Mouse (Mus musculus) small intestine, adult 2 months (tissue): ENCODE results near the gene Ptprd. TPM values are rescaled to one million over a fixed set of nuclear protein-coding genes. Genes with fewer than 3 reads are reported as not detected.
"Not testable (repeated sequence)": the region's sequence is repeated elsewhere in the genome, so short reads cannot be mapped to it uniquely, and the experiment has no call there.

Experiments used
- H3K27ac ChIP-seq: fragments of 200-500 bp; 2 replicates; pipeline ENCODE4 v1.5.1; 2012; ENCODE audit warnings: low read depth, low read length, control low read depth, inconsistent platforms; ENCODE audit not compliant: insufficient read depth
- H3K27me3 ChIP-seq: fragments of 200-500 bp; 2 replicates; pipeline ENCODE4 v1.6.1; 2012; ENCODE audit warnings: mild to moderate bottlenecking, moderate library complexity, low read length, inconsistent platforms; ENCODE audit not compliant: control insufficient read depth, insufficient read depth
- H3K36me3 ChIP-seq: fragments of 200-500 bp; 2 replicates; pipeline ENCODE4 v1.6.1; 2012; ENCODE audit warnings: mild to moderate bottlenecking, low read length, control low read depth, inconsistent platforms; ENCODE audit not compliant: control insufficient read depth, insufficient read depth
- H3K4me1 ChIP-seq: fragments of 200-500 bp; 2 replicates; pipeline ENCODE4 v1.6.1; 2012; ENCODE audit warnings: low read length, inconsistent platforms, mixed read lengths; ENCODE audit not compliant: control insufficient read depth, insufficient read depth, insufficient read length
- H3K4me3 ChIP-seq: fragments of 200-500 bp; 2 replicates; pipeline ENCODE4 v1.5.1; 2012; ENCODE audit warnings: low read depth, mild to moderate bottlenecking, control low read depth, inconsistent platforms, low read length, moderate library complexity
- CTCF ChIP-seq: fragments of 200-500 bp; IDR thresholded peaks from 2 replicates; pipeline ENCODE4 v1.5.1; 2012; ENCODE audit warnings: low read depth, mild to moderate bottlenecking, control low read depth, inconsistent platforms, low read length, moderate library complexity, mixed read lengths; ENCODE audit not compliant: insufficient replicate concordance, insufficient read length; ENCODE audit errors: extremely low read depth
- POLR2A ChIP-seq: fragments of 200-500 bp; IDR thresholded peaks from 2 replicates; pipeline ENCODE4 v1.6.1; 2012; ENCODE audit warnings: low read depth, mild to moderate bottlenecking, control low read depth, inconsistent platforms, low read length, moderate library complexity
- WGBS: fragments of 180-500 bp; shearing (Covaris S2); methylation state at CpG from one replicate; pipeline ENCODE4 v1.1.7; 2018; 5-methylcytosine and 5-hydroxymethylcytosine counted together
- polyA plus RNA-seq: library from polyadenylated mRNA; depleted of rRNA; stranded (reverse); fragments of >200 nt; gene quantifications from 2 replicates; pipeline ENCODE4 v1.2.3, GENCODE M21; 2012

The Ptprd gene
- polyA plus RNA-seq, 1 experiment = 1.5 TPM

DNA sequence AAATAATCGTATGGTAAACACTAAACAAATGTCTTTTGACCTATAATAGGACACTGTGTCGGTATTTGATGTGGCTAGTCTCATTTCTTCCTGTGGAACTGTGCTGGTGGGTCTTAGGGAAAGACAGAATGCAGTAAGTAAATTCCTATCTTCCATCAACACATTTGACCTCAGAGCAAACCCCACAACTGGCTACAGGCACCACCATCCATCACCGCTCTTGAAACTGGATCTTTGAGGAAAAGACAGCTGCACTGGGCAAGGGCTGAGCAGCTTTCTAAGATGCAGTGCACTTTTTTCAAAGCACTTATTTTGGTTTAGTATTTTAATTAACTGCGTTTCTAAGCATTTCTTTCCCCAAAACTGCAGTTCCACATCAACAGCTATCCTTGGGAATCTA, 1768.2 kb downstream of the Ptprd start:
- Histone ChIP-seq H3K27me3 (no peaks in the 10 kb centered on the region), H3K4me1 (no peaks in the 10 kb centered on the region), H3K27ac (no peak overlapping the region), H3K36me3 (no peaks in the 10 kb centered on the region), H3K4me3 (no peak overlapping the region)
- TF ChIP-seq POLR2A = no peak
- TF ChIP-seq CTCF = no peak
- WGBS = 86% methylated on average over 4 of the region's 4 CpGs

- H3K4me1 ChIP-seq = peaks cover 2% of the 10 kb centered on the region; the same call in 1 of the 2 replicates
- WGBS = 18% methylated on average over 6 of the region's 6 CpGs
- H3K4me3 ChIP-seq = no peak overlapping the region
- H3K36me3 ChIP-seq = no peaks in the 10 kb centered on the region
- no peaks in the 10 kb centered on the region for H3K27me3 ChIP-seq
- TF ChIP-seq POLR2A (no peak), CTCF (no peak)
- no peak overlapping the region for H3K27ac ChIP-seq
Observed at GRCm38 (mm10) chr4:76440791-76441364, 1770.9 kb downstream of the Ptprd start.

DNA sequence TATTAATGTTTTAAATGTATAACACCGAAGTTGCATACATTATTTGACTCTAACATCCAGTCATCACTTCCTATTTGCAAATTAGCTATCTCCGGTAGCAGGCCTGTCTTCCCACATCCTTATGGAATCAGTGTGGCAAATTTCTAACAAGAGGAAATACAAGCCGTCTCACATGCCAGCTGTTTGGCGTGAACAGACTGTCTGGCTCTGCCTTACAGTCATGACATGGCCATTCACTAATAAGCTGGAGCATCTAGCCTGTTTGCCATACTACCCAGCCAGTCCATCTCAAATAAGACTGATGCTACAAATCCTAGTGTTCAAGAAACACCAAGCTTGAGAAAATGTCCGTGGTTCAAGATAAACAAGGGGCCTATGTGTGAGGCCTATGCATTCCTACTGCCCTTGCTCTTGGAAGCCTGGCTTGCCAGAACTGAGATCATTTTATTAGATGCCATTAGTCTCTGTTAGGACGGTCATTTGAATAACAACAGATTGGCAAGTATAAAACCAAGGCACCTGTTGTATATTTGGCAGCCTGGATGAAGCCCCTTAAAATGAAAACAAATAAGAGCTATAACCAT, 1773.2 kb downstream of the Ptprd start:
- peaks cover 6% of the 10 kb centered on the region; the same call in 1 of the 2 replicates for H3K4me1 ChIP-seq
- no peak overlapping the region for H3K27ac ChIP-seq
- TF ChIP-seq POLR2A (no peak), CTCF (no peak)
- H3K36me3 ChIP-seq = no peaks in the 10 kb centered on the region
- no peaks in the 10 kb centered on the region for H3K27me3 ChIP-seq
- H3K4me3 ChIP-seq = no peak overlapping the region
- 74% methylated on average over 6 of the region's 6 CpGs for WGBS

- no peak for TF ChIP-seq CTCF
- no peak for TF ChIP-seq POLR2A
- 92% methylated on average over 4 of the region's 4 CpGs for whole genome bisulfite sequencing
Observed at GRCm38 (mm10) chr4:76438068-76438467, 1773.7 kb downstream of the Ptprd start.

GRCm38 (mm10) chr4:76435920-76436319, 1775.8 kb downstream of the Ptprd start:
- WGBS = 35% methylated on average over 5 of the region's 5 CpGs
- Histone ChIP-seq H3K27ac (no peak overlapping the region), H3K4me3 (no peak overlapping the region), H3K4me1 (peaks cover 6% of the 10 kb centered on the region; the same call in 1 of the 2 replicates), H3K36me3 (no peaks in the 10 kb centered on the region), H3K27me3 (no peaks in the 10 kb centered on the region)
- no peak for TF ChIP-seq POLR2A
- no peak for TF ChIP-seq CTCF

More at GRCm38 (mm10) chr4:76438068-76438467, 1773.7 kb downstream of the Ptprd start:
- peaks cover 6% of the 10 kb centered on the region; the same call in 1 of the 2 replicates for H3K4me1 ChIP-seq
- H3K27ac ChIP-seq = no peak overlapping the region
- H3K27me3 ChIP-seq = no peaks in the 10 kb centered on the region
- H3K4me3 ChIP-seq = no peak overlapping the region
- H3K36me3 ChIP-seq = no peaks in the 10 kb centered on the region

- 39% methylated on average over 3 of the region's 3 CpGs for WGBS
- no peaks in the 10 kb centered on the region for H3K27me3 ChIP-seq
- no peak overlapping the region for H3K4me3 ChIP-seq
- peaks cover 8% of the 10 kb centered on the region; the same call in 1 of the 2 replicates for H3K4me1 ChIP-seq
- TF ChIP-seq CTCF (no peak), POLR2A (no peak)
- no peak overlapping the region for H3K27ac ChIP-seq
- no peaks in the 10 kb centered on the region for H3K36me3 ChIP-seq
Observed at GRCm38 (mm10) chr4:76429769-76430168, 1782.0 kb downstream of the Ptprd start.

DNA sequence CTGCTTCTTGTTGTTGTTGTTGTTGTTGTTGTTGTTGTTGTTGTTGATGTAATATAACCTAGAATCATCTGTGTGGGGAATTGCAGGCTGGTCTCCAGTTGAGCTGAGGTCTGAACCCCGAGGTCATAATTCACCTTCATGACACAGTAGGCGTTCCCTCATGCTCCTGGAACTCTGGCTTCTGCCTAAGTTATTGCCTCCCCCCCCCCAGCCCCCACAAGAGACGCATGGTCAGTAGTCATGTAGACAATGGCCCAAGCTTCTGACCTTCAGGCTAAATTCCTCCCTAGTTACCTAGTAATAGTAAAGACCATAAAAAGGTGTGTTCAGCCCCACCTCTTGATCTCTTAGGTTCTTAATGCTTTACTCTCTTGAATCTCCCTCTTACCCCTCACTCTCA, 1784.7 kb downstream of the Ptprd start:
- not testable (repeated sequence) for H3K4me3 ChIP-seq, H3K36me3 ChIP-seq, H3K4me1 ChIP-seq, H3K27me3 ChIP-seq, H3K27ac ChIP-seq
- 50% methylated on average over 3 of the region's 3 CpGs for WGBS
